Mouse (Mus musculus): ENCODE measurements at regions not wholly inside any gene's neighbourhood (a gene's known extent, or its start where the extent isn't known, plus 50 kb on each side); places are given as distances from the start of the nearest gene placed in this dataset.
A peak's percentile ranks its signal among the peaks of the same experiment; 100 is the strongest.

DNA sequence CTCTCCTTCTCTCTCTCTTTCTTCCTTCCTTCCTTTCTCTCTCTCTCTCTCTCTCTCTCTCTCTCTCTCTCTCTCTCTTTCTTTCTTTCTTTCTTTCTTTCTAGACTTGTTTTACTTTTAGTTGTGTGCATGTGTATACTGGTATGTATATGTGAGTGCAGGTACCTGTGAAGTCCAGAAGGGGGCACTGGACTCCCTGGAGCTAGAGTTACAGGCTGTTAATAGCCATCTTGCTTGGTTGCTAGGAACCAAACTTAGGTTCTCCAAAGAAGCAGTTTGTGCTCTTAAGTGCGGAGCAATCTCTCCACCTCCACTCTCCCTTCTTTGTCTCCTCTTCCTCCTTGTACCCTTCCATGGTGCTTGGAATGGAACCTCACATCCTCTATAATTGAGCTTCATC, 77.2 kb downstream of the Gm10604 start:
- no peak for DNase-seq (ENCODE audit: extremely low read depth, low read depth)

DNA sequence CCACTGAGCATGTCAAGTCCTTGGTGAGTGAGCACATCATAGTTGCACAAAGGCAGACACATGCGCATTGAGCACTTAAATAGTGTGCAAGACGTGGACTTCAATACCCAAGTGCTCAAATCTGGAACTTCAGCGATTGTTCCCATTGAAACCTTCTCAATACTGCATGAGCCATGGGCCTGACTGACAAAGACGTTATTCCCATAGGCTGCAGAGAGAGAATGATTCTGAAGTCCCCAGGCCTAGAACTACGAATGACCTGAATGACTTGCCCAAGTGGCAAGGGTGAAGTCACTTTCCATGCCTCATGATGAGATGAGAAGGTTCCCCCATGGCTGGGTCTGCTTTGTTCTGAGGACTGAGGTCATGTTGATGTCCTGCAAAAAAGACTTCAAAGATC, 77.7 kb downstream of the Gm10604 start:
- DNase-seq (ENCODE audit: extremely low read depth, low read depth) = no peak

DNA sequence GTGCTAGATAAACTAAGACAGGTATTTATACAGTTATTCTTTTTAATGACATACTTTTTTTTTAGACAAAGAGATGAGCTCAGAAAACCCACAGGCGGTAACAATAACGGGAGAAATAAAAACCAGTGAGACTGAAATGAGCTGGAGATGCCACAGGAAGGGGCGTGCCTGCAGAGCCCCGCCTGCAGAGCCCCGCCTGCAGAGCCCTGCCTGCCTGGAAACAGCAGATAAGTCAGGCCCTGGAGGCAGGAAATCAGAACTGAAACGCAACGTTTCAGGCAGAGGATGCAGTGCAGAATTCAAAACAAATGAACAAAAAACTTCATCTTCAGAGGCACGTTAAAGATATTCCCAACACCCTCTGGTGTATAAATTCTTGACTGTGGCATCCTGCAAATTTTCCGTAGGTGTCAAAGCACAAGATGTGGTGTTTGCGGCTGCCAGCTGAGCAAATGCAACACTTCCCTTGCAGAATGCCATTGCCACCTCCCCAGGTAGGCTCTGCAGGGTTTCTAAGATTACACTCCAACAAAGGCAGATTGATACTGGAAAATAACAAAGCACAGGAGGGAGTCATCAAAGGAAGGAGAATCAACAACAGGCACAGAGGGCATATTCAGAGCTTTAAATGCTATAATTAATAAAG, 81.0 kb downstream of the Gm10604 start:
- DNase-seq (ENCODE audit: extremely low read depth, low read depth) = peak; percentile 46

DNA sequence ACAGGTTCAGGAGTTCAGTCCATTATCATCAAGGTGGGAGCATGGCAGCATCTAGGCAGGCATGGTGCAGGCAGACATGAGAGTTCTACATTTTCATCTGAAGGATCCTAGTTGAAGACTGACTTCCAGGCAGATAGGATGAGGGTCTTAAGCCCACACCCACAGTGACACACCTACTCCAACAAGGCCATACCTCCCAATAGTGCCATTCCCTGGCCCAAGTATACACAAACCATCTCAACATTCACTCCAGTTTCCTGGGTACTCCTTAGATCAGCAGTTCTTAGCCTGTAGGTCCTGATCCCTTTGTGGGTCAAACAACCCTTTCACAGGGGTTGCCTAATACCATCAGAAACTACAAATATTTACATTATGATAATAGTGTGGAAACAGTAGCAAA, 83.8 kb downstream of the Gm10604 start:
- DNase-seq (ENCODE audit: extremely low read depth, low read depth) = no peak

DNA sequence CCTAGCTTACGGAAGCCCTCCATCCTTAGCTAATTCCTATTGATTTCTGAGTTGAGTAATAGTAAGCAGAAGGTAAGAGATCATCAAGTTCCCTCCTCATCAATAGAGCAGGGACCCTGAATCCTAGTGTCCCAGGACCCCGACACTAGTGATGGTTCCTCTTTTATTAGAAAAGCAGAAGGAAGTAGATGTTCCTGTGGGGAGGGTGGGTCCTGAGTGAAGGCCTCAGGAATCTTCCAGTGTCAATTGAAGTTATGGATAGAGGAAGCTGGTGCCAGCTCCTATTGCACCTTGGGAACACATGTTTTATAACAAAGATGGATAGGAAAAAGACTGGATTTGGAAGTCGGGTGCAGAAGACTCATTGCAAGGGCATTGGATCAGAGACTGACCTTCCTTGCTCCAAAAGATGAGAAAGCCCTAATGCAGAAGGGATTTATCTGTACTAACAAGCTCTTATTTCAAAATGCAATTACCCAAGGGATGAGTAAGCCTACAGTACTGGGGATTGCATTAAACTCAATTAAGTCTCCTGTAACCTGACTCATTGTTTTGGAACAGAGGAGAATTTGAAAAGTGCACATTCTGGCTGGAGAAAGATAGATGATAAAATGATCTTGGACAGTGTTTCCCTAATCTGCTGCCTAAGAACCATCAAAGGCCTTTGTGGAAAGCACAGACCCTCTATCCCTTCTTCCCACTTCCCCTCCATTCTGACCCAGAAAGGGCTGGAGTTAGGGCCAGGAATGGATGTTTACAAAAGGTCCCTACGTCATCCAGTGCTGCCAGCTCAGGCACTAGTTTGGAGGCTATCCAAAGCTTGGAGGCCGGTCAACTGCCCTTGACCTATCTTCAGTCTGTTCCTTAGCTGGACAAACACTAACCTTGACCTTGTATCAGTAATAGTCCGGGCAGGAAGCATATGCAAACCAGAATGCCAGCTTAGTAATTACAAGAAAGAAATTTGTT, 84.9 kb downstream of the Gm10604 start:
- DNase-seq (ENCODE audit: extremely low read depth, low read depth) = peak; percentile 41

DNA sequence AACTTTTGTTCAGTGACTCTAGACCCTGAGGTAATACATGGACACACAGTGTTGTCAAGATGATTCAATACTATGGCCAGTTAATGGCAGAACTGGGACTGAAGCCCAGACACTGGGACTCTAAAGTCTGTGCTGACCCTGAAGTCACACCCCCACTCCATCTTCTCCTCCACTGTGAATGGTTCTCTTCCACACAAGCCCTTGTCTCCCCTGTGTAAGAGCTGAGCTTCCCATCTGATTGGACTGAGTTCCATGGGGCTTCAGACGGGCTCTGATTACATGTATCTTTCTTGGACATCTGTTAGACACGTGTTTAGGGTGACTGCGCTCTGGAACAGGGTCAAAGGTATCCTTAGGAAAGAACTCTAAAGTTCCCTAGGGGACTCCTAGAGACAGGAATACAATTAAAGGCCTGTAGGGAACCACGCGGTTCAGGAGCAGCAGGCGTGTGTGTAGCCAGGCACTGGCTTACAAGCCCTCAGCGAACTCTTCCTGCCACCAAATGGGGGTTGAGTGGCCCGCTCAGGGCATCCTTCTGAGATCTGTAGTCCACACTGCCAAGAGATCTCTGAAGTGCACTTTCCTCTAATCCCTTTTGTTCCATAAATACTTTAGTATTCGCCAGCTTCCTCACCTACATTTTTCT, 87.4 kb downstream of the Gm10604 start:
- DNase-seq (ENCODE audit: extremely low read depth, low read depth) = no peak

DNA sequence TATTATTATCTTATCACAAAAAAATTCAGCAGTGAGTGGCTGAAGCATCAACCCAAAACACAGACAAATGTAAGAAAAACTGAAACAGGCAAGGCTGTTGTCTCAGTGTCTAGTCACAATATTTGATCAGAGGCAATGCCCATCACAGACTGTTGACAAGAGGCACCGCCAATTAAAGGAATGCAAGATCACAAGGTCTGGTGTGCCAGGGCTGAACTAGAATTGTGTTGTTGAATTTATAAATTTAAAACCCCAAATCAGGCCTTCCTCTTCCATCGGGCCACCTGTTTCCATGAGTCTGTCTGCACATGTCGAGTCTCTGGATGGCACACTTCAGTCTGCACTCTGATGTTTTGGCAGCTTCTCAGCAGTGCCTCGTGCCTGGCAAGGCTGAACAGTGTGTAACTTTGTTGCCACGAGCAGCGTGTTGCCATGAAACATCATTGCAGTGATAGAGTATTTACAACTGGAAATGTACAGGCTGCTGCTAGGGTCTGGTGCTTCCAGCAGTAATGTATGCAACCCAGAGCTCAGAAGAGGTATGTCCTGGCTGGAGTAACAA, 91.9 kb downstream of the Gm10604 start:
- no peak for DNase-seq (ENCODE audit: extremely low read depth, low read depth)

DNA sequence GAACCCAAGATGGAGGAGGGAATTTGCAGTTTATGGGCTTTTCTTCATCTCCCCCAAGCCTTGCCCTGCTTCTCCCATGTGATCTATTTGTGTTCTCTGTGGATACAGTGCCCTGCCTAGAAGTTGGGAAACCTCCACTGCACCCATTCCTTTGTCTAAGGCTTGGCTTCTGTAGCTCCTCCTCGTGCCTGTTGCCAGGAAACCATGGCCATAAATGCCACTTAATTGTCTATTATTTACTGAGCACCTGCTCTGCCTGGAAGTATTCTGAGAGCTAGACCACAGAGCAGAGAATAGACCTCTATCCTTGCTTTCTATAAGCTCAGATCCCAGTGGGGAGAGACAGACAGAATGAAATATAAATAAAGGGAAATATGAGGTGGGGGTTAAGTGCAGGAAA, 93.7 kb downstream of the Gm10604 start:
- DNase-seq (ENCODE audit: extremely low read depth, low read depth) = no peak

DNA sequence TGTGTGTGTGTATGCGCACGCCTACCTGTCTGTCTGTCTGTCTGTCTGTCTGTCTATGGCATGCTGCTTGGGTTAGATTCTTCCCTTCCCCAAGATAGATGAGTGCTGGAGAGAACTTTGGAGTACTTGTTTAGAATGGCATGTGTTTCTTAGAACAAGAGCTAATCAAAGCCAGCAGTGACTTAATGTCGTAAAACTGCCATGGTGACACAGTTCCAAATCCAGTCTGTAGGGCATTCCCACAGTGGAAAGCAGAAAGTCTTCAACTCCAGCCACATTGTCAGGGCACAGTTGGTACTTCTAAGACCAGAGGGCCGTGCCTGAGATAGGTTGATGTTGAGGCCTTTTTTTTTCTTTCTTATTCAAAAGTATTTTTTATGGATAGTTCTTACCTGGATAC, 95.6 kb downstream of the Gm10604 start:
- no peak for DNase-seq (ENCODE audit: extremely low read depth, low read depth)

DNA sequence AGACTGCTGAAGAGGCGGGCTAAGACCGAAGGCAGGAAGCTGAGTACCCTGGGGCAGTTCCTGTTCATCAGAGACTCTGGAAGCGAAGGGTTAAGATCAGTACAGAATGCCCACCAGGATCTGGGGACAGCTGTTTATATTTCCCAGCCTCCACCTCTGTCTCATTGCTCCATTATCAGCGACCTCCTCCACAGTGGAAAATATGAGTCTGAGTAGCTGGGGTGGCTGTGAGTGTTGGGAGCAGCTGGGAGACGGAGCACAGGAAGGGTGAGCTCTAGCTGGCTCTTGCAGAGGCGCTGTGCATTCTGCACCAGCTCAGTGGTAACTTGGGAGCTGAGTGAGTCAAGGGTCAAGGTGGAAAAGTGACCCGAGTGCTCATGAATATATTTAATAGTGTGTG, 96.2 kb downstream of the Gm10604 start:
- no peak for DNase-seq (ENCODE audit: extremely low read depth, low read depth)

DNA sequence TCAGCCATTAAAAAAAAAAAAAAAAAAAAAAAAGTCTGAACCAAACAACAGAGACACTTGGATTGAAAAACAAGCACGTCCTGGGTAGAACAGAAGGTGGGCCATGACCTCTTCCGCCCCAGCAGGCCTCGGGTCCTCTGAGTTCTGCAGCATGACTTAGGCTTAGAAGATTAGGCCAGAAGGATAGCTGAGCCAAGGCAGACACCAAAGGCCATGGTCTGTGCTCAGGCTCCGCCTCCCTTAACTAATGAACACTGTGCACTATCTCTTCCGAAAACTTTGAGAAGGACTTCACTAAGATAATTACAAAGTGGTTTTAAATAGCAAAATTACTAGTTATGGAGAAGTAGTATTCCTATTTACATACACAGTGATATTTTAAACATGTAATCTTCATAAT, 97.8 kb downstream of the Gm10604 start:
- DNase-seq (ENCODE audit: extremely low read depth, low read depth) = no peak

DNA sequence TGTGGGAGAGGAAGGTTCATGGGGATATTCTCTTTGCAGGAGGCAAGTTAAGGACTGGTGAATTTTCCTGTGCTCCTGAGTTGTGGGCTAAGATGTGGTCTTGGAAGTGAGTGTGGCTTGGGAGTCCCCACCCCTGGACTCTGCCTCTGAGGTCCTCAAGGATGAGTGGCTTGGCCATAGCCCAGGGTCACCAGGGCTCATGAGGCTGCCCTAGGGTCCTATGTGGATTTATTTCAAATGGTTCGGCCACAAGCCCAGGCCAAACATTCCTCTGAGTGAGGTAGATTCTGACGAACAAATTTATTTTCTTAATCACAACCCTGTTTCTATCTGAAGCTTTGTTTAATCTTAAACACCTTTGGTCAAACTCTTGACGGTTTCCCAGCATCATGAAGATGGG, 98.4 kb downstream of the Gm10604 start:
- DNase-seq (ENCODE audit: extremely low read depth, low read depth) = no peak

DNA sequence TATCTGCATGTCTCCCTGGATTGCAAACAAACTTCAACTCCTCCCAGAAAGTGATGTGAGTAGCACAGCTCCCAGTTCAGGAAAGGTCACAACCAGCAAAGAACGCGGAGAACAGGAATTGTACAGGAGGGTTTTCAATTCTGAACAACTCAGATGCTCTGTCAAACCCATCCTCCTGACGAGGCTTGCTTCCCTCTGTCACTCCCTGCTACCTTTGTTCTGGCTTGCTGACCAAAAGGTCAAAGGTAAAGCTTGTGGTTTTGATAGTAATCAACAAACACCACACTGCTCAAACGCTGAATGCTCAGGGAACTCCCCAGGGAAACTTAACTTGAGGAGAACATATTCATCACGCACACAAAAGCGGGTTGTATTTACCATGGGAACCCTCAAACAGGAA, 102.4 kb downstream of the Gm10604 start:
- no peak for DNase-seq (ENCODE audit: extremely low read depth, low read depth)

DNA sequence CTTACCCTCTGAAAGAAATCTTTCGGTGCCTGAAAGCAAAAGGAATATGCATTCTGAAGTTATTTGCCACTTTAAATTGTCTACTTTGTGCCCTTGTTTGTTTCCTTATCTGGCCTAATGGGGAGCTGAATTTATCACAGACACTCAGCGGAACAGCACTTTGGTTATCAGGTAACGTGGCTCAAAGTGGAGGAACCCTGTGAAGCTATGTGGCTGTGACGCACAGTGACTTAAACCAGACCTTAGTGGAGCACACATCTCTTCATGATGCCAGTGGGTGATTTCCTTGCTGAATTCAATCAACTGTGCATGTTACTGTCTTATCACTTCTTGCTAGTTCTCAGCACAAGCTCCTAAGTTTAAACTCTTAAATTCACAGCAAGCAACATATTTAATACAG, 103.1 kb downstream of the Gm10604 start:
- no peak for DNase-seq (ENCODE audit: extremely low read depth, low read depth)

DNA sequence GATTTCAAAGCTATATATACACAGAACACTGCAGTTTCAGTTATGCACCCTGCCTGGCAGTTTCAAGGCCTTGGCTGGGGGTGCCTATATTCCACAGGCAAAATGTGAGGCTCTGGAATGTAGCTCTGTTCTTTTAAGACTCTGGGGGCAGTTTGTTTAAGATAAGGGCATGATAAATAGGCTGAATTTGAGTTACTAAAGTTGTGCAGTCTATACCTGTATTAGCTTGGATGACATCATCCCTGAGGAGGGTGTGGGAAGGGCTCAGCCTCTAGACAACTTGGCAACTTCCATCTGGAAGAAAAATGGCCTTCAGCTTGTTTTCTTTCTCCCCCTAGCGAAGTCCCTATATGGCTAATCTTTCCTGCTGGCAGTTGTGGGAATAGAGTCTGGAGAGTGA, 105.1 kb downstream of the Gm10604 start:
- DNase-seq (ENCODE audit: extremely low read depth, low read depth) = no peak

DNA sequence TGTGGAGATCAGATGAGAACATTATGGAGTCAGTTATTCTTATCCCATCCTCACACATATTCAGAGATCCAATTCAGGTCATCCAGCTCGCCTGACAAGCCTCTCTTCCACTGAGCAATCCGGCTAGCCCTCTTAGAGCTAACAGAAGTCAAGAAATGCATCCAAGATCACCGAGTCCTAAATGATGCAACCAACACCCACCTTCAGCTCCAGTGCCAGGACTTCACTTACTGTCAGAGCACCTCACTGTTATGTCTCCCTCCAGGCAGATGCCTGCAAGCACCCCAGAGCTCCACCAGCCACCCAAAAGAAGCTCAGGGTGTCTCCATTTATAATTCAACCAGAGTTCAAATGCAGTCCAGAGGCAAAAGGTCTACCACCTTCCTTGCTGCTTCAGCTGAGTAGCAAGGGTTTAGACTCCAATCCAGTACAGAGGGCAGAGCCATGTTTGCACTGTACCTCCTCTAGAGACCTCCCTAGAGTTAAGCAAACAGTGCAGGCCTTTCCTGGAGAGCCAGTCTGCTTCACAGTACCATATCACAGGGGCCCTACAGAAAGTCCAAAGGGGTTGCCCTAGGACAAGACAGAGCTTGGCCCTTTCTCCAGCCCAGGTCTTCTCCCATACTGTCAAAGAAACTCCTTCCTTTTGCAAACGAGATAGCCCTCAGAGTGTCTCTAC, 106.3 kb downstream of the Gm10604 start:
- DNase-seq (ENCODE audit: extremely low read depth, low read depth) = no peak

DNA sequence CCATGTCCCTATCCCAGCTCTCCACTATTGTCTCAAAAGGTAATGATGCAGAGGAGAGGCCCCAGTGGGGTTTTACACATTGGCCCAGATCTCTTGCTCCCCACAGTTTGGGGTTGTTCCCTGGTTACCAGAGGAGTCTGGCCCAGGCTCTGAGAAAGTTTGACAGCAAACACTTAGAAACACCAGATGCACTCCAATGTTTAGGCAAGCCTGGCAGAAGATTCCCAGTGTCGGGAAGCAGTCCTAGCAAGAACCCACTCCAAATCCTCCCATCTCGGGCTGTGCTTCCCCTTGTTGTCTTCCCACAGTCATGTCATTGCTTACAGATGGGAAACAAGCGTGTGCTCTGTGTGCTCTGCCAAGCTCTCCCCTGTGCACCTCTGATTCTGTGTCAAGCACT, 109.0 kb downstream of the Gm10604 start:
- DNase-seq (ENCODE audit: extremely low read depth, low read depth) = no peak

DNA sequence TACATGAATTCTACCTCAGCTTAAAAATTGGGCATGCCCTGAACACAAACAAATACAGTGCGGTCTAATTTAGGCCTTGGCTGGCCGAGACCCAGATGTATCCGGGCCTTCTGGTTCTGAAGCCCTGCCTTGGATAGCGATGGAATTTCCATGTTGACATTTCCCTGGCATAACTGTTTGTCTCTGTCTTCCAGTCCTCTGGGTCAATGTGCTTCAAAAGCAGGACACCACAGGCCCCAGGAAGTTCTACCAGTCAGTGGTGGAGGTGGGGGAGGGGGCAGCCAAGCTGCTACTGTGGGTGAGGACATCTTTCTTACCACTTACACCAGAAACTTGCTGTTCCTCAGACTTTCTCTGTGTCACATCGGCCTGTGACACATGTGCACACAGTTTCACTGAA, 111.3 kb downstream of the Gm10604 start:
- DNase-seq (ENCODE audit: extremely low read depth, low read depth) = no peak

DNA sequence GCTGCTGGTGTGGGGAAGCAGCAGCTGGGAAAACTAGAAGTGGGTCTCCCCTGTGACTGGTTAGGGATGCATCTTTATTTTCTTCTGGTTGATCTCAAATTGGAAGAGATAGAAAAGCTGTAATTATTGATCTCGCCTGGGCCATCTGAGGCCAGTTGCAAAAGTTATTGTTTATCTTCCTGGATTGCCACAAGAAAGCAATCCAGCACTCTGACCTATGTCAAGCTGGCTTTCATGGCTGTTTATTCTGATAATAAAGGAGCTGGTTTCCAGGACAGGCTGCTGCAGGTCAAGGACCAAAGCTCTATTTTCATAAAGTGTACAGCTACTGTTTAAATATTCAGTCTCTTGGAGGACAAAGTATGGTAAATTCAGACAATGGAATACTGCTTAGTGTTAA, 112.5 kb downstream of the Gm10604 start:
- no peak for DNase-seq (ENCODE audit: extremely low read depth, low read depth)

Measured in MEL-GATA-1-ER (cell line).